Mouse (Mus musculus): ENCODE measurements around the gene Poldip3.

DNA sequence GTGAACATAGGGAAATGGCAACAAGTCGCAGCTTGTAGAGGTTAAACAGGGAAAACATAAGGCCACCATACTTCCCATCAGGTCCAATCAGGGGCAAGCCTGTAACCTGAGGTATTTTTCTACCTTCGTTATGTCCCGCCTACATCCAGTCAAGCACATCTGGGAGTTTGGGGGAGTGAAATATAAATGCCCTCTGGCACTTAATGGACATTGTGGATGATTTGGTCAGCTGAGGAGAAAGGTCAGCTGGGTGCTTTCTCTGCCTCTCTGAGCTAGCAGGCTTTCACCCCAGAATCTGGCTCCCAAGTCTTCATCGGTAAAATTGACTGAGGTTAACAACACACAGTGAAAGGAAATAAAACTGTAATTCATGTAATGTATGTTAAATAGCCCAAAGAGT, 44.2 kb upstream of the Poldip3 start:
- TF ChIP-seq KAT2A (IDR thresholded peaks at IDR 0.05; ENCODE audit: insufficient replicate concordance, low read length) (no peak), MXI1 (IDR thresholded peaks at IDR 0.05; ENCODE audit: low read depth, low read length) (no peak), ZKSCAN1 (IDR thresholded peaks at IDR 0.05; ENCODE audit: borderline replicate concordance, low read depth, low read length) (no peak)

Data from CH12.LX (cell line).